ENCODE assay signal across 23 mouse cellular contexts in genomic region chr8:87922446-87922845, GRCm38 (mm10). TPM values are rescaled to one million over a fixed set of nuclear protein-coding genes. Genes with fewer than 3 reads are reported as not detected.
A peak's percentile ranks its signal among the peaks of the same experiment; 100 is the strongest.
DNase-seq lines count a peak whose midpoint lies in the region; ATAC-seq lines count a peak whose summit lies in the region.
"Had no signal": no experiment of that assay in that cellular context is flagged by ENCODE, and none has a peak within 500 bp of the region (broad histone marks: within the 10 kb centered on the region; RNA-seq: fewer than 3 reads in every experiment).

No protein-coding gene starts in this region.

- H3K36me3 ChIP-seq in kidney, embryonic 15.5 days = no peaks in the 10 kb centered on the region
- H3K36me3 ChIP-seq: heart, embryonic 12.5 days; hindbrain, embryonic 15.5 days; neural tube, embryonic 13.5 days had no signal

- DNase-seq in adrenal gland, postnatal 10 days = peak; percentile 42
- no peak for DNase-seq in adrenal gland, postnatal 25 days
- DNase-seq in kidney, postnatal 10 days = peak; percentile 46
- peak; percentile 48 for DNase-seq in urinary bladder, postnatal 14 days (ENCODE audit: low spot score)
- no peak for DNase-seq in urinary bladder, postnatal 4 days (ENCODE audit: low spot score in 2 of 2)
- DNase-seq in left cerebral cortex, adult 18-20 months (ENCODE audit: low spot score in 2 of 2) = no peak
- DNase-seq in urinary bladder, postnatal 25 days (ENCODE audit: low spot score) = no peak
- DNase-seq: cerebellum, adult 8-10 months; heart, postnatal 36 days; layer of hippocampus, adult 9-11 months; liver; liver, postnatal 0 days; right cerebral cortex, postnatal 25 days; thymus, postnatal 14 days had no signal

- no peak overlapping the region for H3K9ac ChIP-seq in kidney, embryonic 15.5 days
- H3K9ac ChIP-seq: heart, embryonic 12.5 days; hindbrain, embryonic 15.5 days; liver, postnatal 0 days; neural tube, embryonic 13.5 days had no signal

- no peaks in the 10 kb centered on the region for H3K27me3 ChIP-seq in kidney, embryonic 15.5 days
- H3K27me3 ChIP-seq: heart, embryonic 12.5 days; hindbrain, embryonic 15.5 days; neural tube, embryonic 13.5 days had no signal

- no peak overlapping the region for H3K27ac ChIP-seq in kidney, embryonic 15.5 days
- H3K27ac ChIP-seq: hindbrain, embryonic 15.5 days; neural tube, embryonic 13.5 days; stomach, postnatal 0 days had no signal

- peaks cover 65% of the 10 kb centered on the region for H3K4me1 ChIP-seq in kidney, embryonic 15.5 days

- 6% methylated on average over 6 of the region's 6 CpGs for WGBS in kidney, embryonic 15.5 days

- no peaks in the 10 kb centered on the region for H3K9me3 ChIP-seq in kidney, embryonic 15.5 days (replicated peaks)
- H3K9me3 ChIP-seq: heart, embryonic 12.5 days; hindbrain, embryonic 15.5 days; midbrain, embryonic 10.5 days; neural tube, embryonic 13.5 days had no signal

- ATAC-seq in kidney, embryonic 15.5 days (replicated peaks; ENCODE audit: low FRiP score) = no peak
- ATAC-seq: forebrain, embryonic 14.5 days; intestine, postnatal 0 days; liver, postnatal 0 days had no signal

- no peak overlapping the region for H3K4me2 ChIP-seq in kidney, embryonic 15.5 days
- H3K4me2 ChIP-seq: heart, embryonic 12.5 days; hindbrain, embryonic 15.5 days; neural tube, embryonic 13.5 days had no signal

- no peak overlapping the region for H3K4me3 ChIP-seq in kidney, embryonic 15.5 days (replicated peaks)
- H3K4me3 ChIP-seq: heart, embryonic 12.5 days; hindbrain, embryonic 15.5 days; midbrain, embryonic 10.5 days; neural tube, embryonic 13.5 days had no signal

RNA-seq across cellular contexts. Expression of gene Zfp423, which starts 36.9 kb away (rescaled TPM):
- total RNA-seq in adrenal gland, postnatal 10 days (2021) = 10 to 100 TPM; 19.6 to 35.2 TPM
- total RNA-seq in adrenal gland, postnatal 25 days (2021) = 14.5 and 17.5 TPM in 2 replicates
- polyA plus RNA-seq in kidney, embryonic 15.5 days (2015; fragmentation: Nextera tagmentation; extraction: Ambion mirVana) = 9.2 and 10.9 TPM in 2 replicates
- total RNA-seq in left cerebral cortex, adult 18-20 months (2021) = 10 to 100 TPM; 22.2 to 28.8 TPM
- total RNA-seq: granulocyte monocyte progenitor cell, adult 5-6 weeks had no signal

Comparison
In these comparisons a context has a peak if more than half of its experiments do, and no peak if none do; other contexts are left out.
1. DNase-seq: peak in adrenal gland, postnatal 10 days (single experiment), kidney, postnatal 10 days (single experiment) and urinary bladder, postnatal 14 days (single experiment); none in adrenal gland, postnatal 25 days (single experiment), urinary bladder, postnatal 4 days (0 of 2), left cerebral cortex, adult 18-20 months (0 of 2) and urinary bladder, postnatal 25 days (single experiment).